Mouse (Mus musculus): Measurements from ENCODE around the gene Hes7.

Hes7 gene

DNA sequence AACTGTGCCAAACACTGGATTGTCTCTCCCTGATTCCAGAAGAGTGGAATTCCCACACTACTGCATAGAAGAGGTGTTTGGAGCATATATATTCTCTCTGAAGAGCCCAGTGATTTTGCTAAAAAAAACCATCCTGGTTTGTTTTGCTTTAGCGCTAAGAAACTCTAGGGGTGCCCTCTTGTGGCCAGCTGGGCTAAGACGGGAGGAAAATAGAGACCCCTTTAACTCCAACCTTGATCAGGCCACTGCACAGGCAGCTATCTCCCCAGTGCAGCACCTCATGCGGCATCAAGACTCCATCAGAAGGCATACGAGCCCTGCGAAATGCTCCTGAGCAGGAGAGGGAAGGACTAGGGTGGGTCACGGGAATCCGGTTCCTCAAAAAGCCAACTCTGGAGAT is 30.2 kb downstream of the Hes7 start:
- DNase-seq (ENCODE audit: low read depth), result peak; percentile 67

DNA sequence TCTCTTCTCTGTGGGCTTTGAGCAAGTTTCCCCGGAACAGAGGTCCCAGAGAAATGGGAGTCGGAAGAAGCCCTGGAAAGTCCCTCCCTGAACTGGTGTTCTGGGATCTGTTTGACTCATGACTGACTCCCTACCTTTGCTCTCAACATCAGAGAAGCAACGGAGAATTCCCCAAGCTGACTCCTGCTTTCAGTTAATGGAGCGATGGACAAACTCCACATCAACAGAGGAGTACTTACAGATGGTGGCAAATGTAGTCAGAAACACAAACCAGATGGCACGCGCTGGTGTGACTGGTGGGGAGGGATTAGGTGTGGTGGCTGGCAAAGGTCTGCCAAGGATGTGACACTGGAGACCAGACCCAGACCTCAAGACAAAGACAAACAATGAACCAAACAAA is 30.8 kb downstream of the Hes7 start:
- DNase-seq (ENCODE audit: low read depth), result no peak

DNA sequence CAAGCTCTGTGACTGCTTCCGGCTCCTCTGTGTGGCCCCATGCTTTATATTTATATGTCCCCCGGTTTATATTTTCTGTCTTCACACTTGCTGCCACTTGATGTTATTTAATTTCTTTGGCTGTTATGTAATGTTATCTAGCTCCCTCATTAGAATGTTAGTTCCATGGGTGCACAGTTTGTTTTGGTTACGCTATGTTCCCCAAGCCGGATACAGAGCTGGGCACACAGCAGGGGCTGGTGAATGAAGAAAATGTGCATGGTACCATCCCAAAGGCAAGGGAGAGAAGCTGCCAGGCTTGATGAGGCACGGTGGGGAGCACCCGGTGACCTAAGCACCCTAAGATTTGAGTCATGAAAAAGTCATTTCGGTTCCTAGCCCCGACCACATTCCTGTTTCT is 33.6 kb downstream of the Hes7 start:
- DNase-seq (ENCODE audit: low read depth), result no peak

DNA sequence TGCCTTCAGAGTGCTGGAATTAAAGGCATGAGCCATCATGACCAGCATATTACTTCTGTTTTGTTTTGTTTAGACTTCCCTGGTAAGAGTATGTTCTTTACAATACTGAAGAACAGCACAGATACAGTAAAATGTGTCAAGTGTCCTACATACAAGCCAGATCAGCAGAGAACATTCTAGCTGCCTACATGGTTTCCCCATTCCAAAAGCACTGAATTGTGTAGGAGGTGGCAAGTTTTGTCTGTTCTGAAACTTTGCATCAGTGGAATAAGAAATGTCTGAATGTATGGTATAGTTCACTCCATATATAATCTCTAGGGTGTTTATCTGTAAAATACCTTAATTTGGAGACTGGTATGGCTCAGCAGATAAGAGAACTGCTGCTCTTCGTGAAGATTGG is 35.1 kb downstream of the Hes7 start:
- DNase-seq (ENCODE audit: low read depth), result no peak

DNA sequence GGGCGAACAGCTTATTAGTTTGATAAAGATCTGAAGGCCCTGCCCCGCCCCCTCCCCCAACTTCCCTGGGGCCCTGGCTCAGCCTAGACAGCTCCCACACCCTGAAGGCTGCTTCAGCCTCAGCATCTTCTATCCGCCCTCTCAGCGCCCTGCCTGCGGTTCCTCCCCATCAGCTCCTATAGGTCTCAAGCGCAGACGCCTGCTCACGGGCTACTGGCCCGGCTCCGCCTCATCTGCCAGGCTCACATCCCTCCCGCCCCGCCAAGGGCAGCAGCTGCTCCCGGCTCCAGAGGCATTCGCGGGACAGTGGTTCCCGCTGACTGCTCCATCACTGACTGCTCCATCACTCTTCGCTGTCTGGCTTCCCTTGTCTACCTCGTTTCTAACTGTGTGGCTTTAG is 36.6 kb downstream of the Hes7 start, which contains the start of gene Alox12b:
Alox12b (plus strand) TSS at position 190 of the 400 bp plus-strand sequence.
- no peak for DNase-seq (ENCODE audit: low read depth)

DNA sequence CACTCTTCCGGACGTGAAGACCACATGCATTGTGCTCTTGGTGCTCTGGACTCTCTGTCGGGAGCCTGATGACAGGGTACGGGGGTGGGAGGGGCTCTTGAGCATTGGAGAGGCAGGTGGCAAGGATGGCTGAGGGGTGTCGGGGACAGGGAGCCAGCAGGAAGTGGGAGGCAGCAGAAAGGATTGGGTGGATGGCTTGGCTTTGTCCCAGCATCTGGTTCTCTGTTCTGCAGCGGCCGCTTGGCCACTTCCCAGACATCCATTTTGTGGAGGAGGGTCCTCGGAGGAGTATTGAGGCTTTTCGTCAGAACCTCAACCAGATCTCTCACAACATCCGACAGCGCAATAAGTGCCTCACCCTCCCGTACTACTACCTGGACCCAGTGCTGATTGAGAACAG is 49.1 kb downstream of the Hes7 start:
- DNase-seq (ENCODE audit: low read depth), result no peak

DNA sequence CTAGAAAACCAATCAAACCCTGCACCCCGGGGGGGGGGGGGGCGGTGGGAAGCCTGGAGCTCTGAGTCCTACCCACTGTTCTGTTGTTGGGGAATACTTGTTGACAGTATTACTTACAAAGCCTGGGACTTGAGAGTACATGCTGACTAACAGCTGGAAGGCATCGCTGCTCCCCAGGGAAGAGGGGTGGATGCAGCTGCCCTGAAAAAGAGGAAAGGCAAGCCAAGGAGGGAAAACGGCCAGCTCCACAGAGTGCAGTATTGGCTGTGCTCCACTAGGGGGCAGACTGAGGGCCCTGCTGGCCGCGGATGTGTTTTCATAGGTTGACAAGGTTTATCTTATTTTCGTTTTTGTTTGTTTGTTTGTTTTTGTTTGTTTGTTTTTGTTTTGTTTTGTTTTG is 51.4 kb downstream of the Hes7 start:
- peak; percentile 22 for DNase-seq (ENCODE audit: low read depth)

DNA sequence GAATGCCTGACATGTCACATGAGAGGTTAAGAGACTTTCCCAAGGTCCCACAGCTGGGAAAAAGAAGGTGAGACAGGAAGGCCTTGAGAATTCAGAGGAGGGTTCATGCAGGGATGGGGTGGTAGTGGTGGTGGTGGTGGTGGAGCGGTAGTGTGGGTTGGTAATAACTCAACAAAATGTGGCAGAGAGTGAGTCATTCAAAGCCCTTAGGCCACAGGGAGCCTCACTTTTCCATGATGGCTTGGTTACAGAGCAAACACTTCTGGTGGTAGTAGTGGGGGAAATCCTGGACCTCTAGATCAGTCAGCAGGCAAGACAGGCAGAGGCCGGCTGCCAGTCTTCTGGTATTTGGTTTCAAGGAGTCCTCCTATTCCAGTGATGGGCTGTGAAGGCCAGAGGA is 52.4 kb downstream of the Hes7 start:
- DNase-seq (ENCODE audit: low read depth), result no peak

Measured in c-Kit-positive CD71-negative TER-119-negative erythroid progenitor cells, embryonic 14.5 days (primary cell).